Mouse (Mus musculus) bone marrow macrophage, adult 2 months (primary cell): ENCODE data around the gene Lrrc75b.

ENCODE experiments used
- CTCF ChIP-seq: IDR thresholded peaks from 2 replicates; pipeline ENCODE4 v1.5.1; 2012; ENCODE audit warnings: low read depth, mild to moderate bottlenecking, low read length, moderate library complexity
- POLR2A ChIP-seq: IDR thresholded peaks from 2 replicates; pipeline ENCODE4 v1.6.1; 2012; ENCODE audit warnings: mild to moderate bottlenecking, low read depth, low read length, borderline replicate concordance

DNA sequence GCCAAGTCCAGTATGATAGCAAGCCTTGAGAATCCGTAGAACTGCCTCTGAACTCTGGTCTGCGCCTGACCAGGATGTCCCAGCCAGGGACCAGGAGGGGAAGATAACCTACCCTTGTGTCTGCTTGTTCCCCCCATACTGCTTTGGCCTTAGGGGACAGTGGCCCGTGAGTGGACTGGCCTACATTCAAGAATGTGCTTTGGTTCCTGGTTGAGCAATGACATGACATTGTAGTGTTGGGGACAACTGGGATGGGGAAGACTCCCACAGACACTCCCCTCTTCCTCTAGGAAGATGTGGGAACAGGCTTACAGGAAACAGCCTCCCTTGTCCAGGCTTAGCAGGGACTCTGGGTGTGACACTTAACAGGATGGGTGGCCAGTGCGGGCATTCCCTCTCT lies 27.7 kb upstream of the Lrrc75b start:
- TF ChIP-seq POLR2A: no peak
- TF ChIP-seq CTCF: no peak
